Mouse (Mus musculus): ENCODE data around the gene Uhrf1. TPM values are rescaled to one million over a fixed set of nuclear protein-coding genes. Genes with fewer than 3 reads are reported as not detected.

Uhrf1 gene
- polyA plus RNA-seq, 1 experiment from 2014 or later, result 74.8 TPM

- Histone ChIP-seq H3K9ac (ENCODE audit: low read depth, low read length) (peak overlapping the region; percentile 20; the same call in 1 of the 2 replicates), H3K27ac (replicated peaks; ENCODE audit: low read depth, low read length) (no peak overlapping the region), H3K4me3 (ENCODE audit: low read depth, low read length) (no peak overlapping the region), H3K9me3 (ENCODE audit: control insufficient read depth, low read length) (no peaks in the 10 kb centered on the region), H3K4me1 (ENCODE audit: control insufficient read depth, insufficient read depth, low read length) (peaks cover 4% of the 10 kb centered on the region; the same call in 1 of the 2 replicates), H3K27me3 (replicated peaks; ENCODE audit: control insufficient read depth, insufficient read depth, low read length) (no peaks in the 10 kb centered on the region), H3K36me3 (ENCODE audit: control insufficient read depth, insufficient read depth, low read length) (peaks cover 49% of the 10 kb centered on the region), H3K4me2 (ENCODE audit: low read depth, low read length) (peak overlapping the region; percentile 18; the same call in 1 of the 2 replicates)
- DNase-seq (ENCODE audit: low spot score) (no peak), ATAC-seq (ENCODE audit: low read depth) (no peak)
- whole genome bisulfite sequencing, result 88% methylated on average over 9 of the region's 10 CpGs
These were observed 43.7 kb upstream of the Uhrf1 start for GRCm38 (mm10) chr17:56259301-56260037.

GRCm38 (mm10) chr17:56261166-56261565 is 42.0 kb upstream of the Uhrf1 start:
- Histone ChIP-seq H3K4me2 (ENCODE audit: low read depth, low read length) (no peak overlapping the region), H3K9me3 (ENCODE audit: control insufficient read depth, low read length) (no peaks in the 10 kb centered on the region), H3K36me3 (ENCODE audit: control insufficient read depth, insufficient read depth, low read length) (peaks cover 49% of the 10 kb centered on the region), H3K4me1 (ENCODE audit: control insufficient read depth, insufficient read depth, low read length) (peaks cover 4% of the 10 kb centered on the region; the same call in 1 of the 2 replicates), H3K27ac (replicated peaks; ENCODE audit: low read depth, low read length) (0 out of 2 replicates have a peak overlapping the region, but pooled peaks have one; percentile 1), H3K27me3 (replicated peaks; ENCODE audit: control insufficient read depth, insufficient read depth, low read length) (no peaks in the 10 kb centered on the region), H3K4me3 (ENCODE audit: low read depth, low read length) (no peak overlapping the region), H3K9ac (ENCODE audit: low read depth, low read length) (no peak overlapping the region; the same call in 1 of the 2 replicates)
- DNase-seq (ENCODE audit: low spot score) (peak; percentile 61), ATAC-seq (ENCODE audit: low read depth) (no peak)
- WGBS, result 66% methylated on average over 3 of the region's 3 CpGs

- Histone ChIP-seq H3K4me2 (ENCODE audit: low read depth, low read length) (no peak overlapping the region), H3K27ac (replicated peaks; ENCODE audit: low read depth, low read length) (no peak overlapping the region), H3K36me3 (ENCODE audit: control insufficient read depth, insufficient read depth, low read length) (peaks cover 49% of the 10 kb centered on the region), H3K4me3 (ENCODE audit: low read depth, low read length) (no peak overlapping the region), H3K9me3 (ENCODE audit: control insufficient read depth, low read length) (no peaks in the 10 kb centered on the region), H3K9ac (ENCODE audit: low read depth, low read length) (no peak overlapping the region), H3K4me1 (ENCODE audit: control insufficient read depth, insufficient read depth, low read length) (peaks cover 4% of the 10 kb centered on the region; the same call in 1 of the 2 replicates), H3K27me3 (replicated peaks; ENCODE audit: control insufficient read depth, insufficient read depth, low read length) (no peaks in the 10 kb centered on the region)
- DNase-seq (ENCODE audit: low spot score) (no peak), ATAC-seq (ENCODE audit: low read depth) (no peak)
- 89% methylated on average over 3 of the region's 3 CpGs for WGBS
These were observed 40.5 kb upstream of the Uhrf1 start for GRCm38 (mm10) chr17:56262645-56263094.

- Histone ChIP-seq H3K4me3 (ENCODE audit: low read depth, low read length) (no peak overlapping the region), H3K9me3 (ENCODE audit: control insufficient read depth, low read length) (no peaks in the 10 kb centered on the region), H3K27me3 (replicated peaks; ENCODE audit: control insufficient read depth, insufficient read depth, low read length) (no peaks in the 10 kb centered on the region), H3K36me3 (ENCODE audit: control insufficient read depth, insufficient read depth, low read length) (peaks cover 42% of the 10 kb centered on the region), H3K4me2 (ENCODE audit: low read depth, low read length) (no peak overlapping the region), H3K27ac (replicated peaks; ENCODE audit: low read depth, low read length) (no peak overlapping the region), H3K9ac (ENCODE audit: low read depth, low read length) (no peak overlapping the region), H3K4me1 (ENCODE audit: control insufficient read depth, insufficient read depth, low read length) (peaks cover 4% of the 10 kb centered on the region; the same call in 1 of the 2 replicates)
- DNase-seq (ENCODE audit: low spot score), result peak; percentile 78
- ATAC-seq (ENCODE audit: low read depth), result peak; percentile 74
- 27% methylated on average over 8 of the region's 8 CpGs for WGBS
These were observed 39.1 kb upstream of the Uhrf1 start for GRCm38 (mm10) chr17:56264020-56264419.

- no peaks in the 10 kb centered on the region for H3K9me3 ChIP-seq (ENCODE audit: control insufficient read depth, low read length)
- H3K4me1 ChIP-seq (ENCODE audit: control insufficient read depth, insufficient read depth, low read length), result no peaks in the 10 kb centered on the region
- ATAC-seq (ENCODE audit: low read depth), result no peak
- H3K4me2 ChIP-seq (ENCODE audit: low read depth, low read length), result no peak overlapping the region
- H3K27ac ChIP-seq (replicated peaks; ENCODE audit: low read depth, low read length), result no peak overlapping the region
- no peak overlapping the region for H3K9ac ChIP-seq (ENCODE audit: low read depth, low read length)
- 92% methylated on average over 4 of the region's 4 CpGs for WGBS
- H3K27me3 ChIP-seq (replicated peaks; ENCODE audit: control insufficient read depth, insufficient read depth, low read length), result no peaks in the 10 kb centered on the region
- no peak overlapping the region for H3K4me3 ChIP-seq (ENCODE audit: low read depth, low read length)
- peaks cover 32% of the 10 kb centered on the region for H3K36me3 ChIP-seq (ENCODE audit: control insufficient read depth, insufficient read depth, low read length)
- DNase-seq (ENCODE audit: low spot score), result no peak
These were observed 38.1 kb upstream of the Uhrf1 start for GRCm38 (mm10) chr17:56265011-56265410.

GRCm38 (mm10) chr17:56265869-56266268 is 37.3 kb upstream of the Uhrf1 start:
- H3K27me3 ChIP-seq (replicated peaks; ENCODE audit: control insufficient read depth, insufficient read depth, low read length), result no peaks in the 10 kb centered on the region
- no peak overlapping the region for H3K4me2 ChIP-seq (ENCODE audit: low read depth, low read length)
- H3K9ac ChIP-seq (ENCODE audit: low read depth, low read length), result no peak overlapping the region
- no peaks in the 10 kb centered on the region for H3K4me1 ChIP-seq (ENCODE audit: control insufficient read depth, insufficient read depth, low read length)
- no peaks in the 10 kb centered on the region for H3K9me3 ChIP-seq (ENCODE audit: control insufficient read depth, low read length)
- H3K4me3 ChIP-seq (ENCODE audit: low read depth, low read length), result no peak overlapping the region
- H3K36me3 ChIP-seq (ENCODE audit: control insufficient read depth, insufficient read depth, low read length), result peaks cover 29% of the 10 kb centered on the region
- 88% methylated on average over 3 of the region's 3 CpGs for WGBS
- no peak overlapping the region for H3K27ac ChIP-seq (replicated peaks; ENCODE audit: low read depth, low read length)
- DNase-seq (ENCODE audit: low spot score), result no peak
- no peak for ATAC-seq (ENCODE audit: low read depth)

GRCm38 (mm10) chr17:56266271-56266670 is 36.9 kb upstream of the Uhrf1 start:
- DNase-seq (ENCODE audit: low spot score) (no peak), ATAC-seq (ENCODE audit: low read depth) (no peak)
- Histone ChIP-seq H3K36me3 (ENCODE audit: control insufficient read depth, insufficient read depth, low read length) (peaks cover 28% of the 10 kb centered on the region), H3K9me3 (ENCODE audit: control insufficient read depth, low read length) (no peaks in the 10 kb centered on the region), H3K4me3 (ENCODE audit: low read depth, low read length) (no peak overlapping the region), H3K27ac (replicated peaks; ENCODE audit: low read depth, low read length) (no peak overlapping the region), H3K4me1 (ENCODE audit: control insufficient read depth, insufficient read depth, low read length) (no peaks in the 10 kb centered on the region), H3K27me3 (replicated peaks; ENCODE audit: control insufficient read depth, insufficient read depth, low read length) (no peaks in the 10 kb centered on the region), H3K4me2 (ENCODE audit: low read depth, low read length) (no peak overlapping the region), H3K9ac (ENCODE audit: low read depth, low read length) (no peak overlapping the region)
- 54% methylated on average over 3 of the region's 3 CpGs for WGBS

GRCm38 (mm10) chr17:56269153-56269630 is 33.9 kb upstream of the Uhrf1 start:
- Histone ChIP-seq H3K27me3 (replicated peaks; ENCODE audit: control insufficient read depth, insufficient read depth, low read length) (no peaks in the 10 kb centered on the region), H3K4me1 (ENCODE audit: control insufficient read depth, insufficient read depth, low read length) (no peaks in the 10 kb centered on the region), H3K36me3 (ENCODE audit: control insufficient read depth, insufficient read depth, low read length) (peaks cover 12% of the 10 kb centered on the region; the same call in 1 of the 2 replicates), H3K4me2 (ENCODE audit: low read depth, low read length) (peak overlapping the region; percentile 66), H3K9ac (ENCODE audit: low read depth, low read length) (peak overlapping the region; percentile 64), H3K9me3 (ENCODE audit: control insufficient read depth, low read length) (no peaks in the 10 kb centered on the region), H3K27ac (replicated peaks; ENCODE audit: low read depth, low read length) (peak overlapping the region; percentile 77), H3K4me3 (ENCODE audit: low read depth, low read length) (peak overlapping the region; percentile 35)
- WGBS, result 18% methylated on average over 12 of the region's 12 CpGs
- ATAC-seq (ENCODE audit: low read depth) (peak; percentile 88), DNase-seq (ENCODE audit: low spot score) (peak; percentile 94)

All from embryonic facial prominence, embryonic 14.5 days (tissue).